17 mouse cellular contexts compared by ENCODE assay signal in the genomic region with DNA sequence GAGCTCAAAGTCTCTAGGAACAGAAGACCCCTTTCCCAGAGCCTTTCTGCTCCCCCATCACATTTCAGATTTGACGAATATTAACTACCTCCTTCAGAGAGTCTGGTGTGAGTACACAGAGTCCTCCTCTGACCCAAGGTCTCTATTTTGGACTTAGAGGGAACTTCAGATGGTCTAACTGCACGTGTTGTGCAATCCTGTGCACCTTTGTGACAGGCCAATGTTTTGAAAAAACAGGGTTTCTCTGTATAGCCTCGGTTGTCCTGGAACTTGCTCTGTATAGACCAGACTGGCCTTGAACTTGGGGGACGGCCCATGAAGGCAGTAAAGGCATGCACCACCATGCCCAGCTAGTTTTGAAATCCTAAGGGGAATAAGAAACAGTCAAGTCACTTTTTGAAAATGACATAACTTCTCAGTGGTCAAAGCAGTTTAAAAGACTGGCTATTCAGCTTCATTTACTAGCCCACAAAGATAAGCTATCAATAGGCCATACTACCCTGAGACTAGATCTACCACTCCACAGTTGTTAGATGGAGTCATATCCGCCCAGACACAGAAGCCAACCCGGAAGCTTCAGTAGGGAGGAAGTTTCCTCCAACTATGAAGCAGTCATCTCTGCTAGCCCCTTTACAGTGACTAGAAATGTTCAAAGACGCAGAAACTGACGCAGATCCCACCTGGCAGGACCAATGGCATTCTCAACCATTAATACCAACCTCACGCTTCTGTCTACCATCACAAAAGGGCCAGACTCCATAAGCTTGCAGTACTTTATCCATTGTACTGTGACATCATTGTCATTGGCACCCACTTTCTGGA.
A peak's percentile ranks its signal among the peaks of the same experiment; 100 is the strongest.
DNase-seq lines count a peak whose midpoint lies in the region; ATAC-seq and TF ChIP-seq lines count a peak whose summit lies in the region.
"Had no signal": no experiment of that assay in that cellular context is flagged by ENCODE, and none has a peak within 500 bp of the region (broad histone marks: within the 10 kb centered on the region; RNA-seq: fewer than 3 reads in every experiment).

No protein-coding gene starts in this region.

- H3K4me1 ChIP-seq in kidney, adult 2 months (ENCODE audit: control insufficient read depth, insufficient read depth, low read length), result peaks cover 32% of the 10 kb centered on the region
- peaks cover 13% of the 10 kb centered on the region for H3K4me1 ChIP-seq in bone marrow, adult 2 months (ENCODE audit: control insufficient read depth, insufficient read depth, low read length)
- peaks cover 37% of the 10 kb centered on the region for H3K4me1 ChIP-seq in kidney, embryonic 16.5 days (ENCODE audit: insufficient read depth, low read length)
- H3K4me1 ChIP-seq in liver, postnatal 0 days (ENCODE audit: insufficient read depth), result peaks cover 54% of the 10 kb centered on the region
- H3K4me1 ChIP-seq: midbrain, embryonic 15.5 days; neural tube, embryonic 12.5 days had no signal

- TF ChIP-seq EP300 in liver, postnatal 0 days (IDR thresholded peaks at IDR 0.05; ENCODE audit: low read depth), result peak; percentile 44; the same call in 1 of the 2 replicates

- ATAC-seq in kidney, embryonic 16.5 days (ENCODE audit: low FRiP score, low TSS enrichment), result no peak
- ATAC-seq in liver, postnatal 0 days, result peak; percentile 33
- ATAC-seq: hindbrain, embryonic 16.5 days; midbrain, embryonic 15.5 days had no signal

- H3K36me3 ChIP-seq in kidney, adult 2 months (ENCODE audit: control insufficient read depth, insufficient read depth, low read length), result no peaks in the 10 kb centered on the region; the same call in 1 of the 2 replicates
- no peaks in the 10 kb centered on the region for H3K36me3 ChIP-seq in kidney, embryonic 16.5 days (ENCODE audit: insufficient read depth, low read length)
- H3K36me3 ChIP-seq in liver, postnatal 0 days (replicated peaks; ENCODE audit: insufficient read depth, low read length), result no peaks in the 10 kb centered on the region
- H3K36me3 ChIP-seq: limb, embryonic 13.5 days; midbrain, embryonic 15.5 days; neural tube, embryonic 12.5 days had no signal

- peak overlapping the region; percentile 37 for H3K9ac ChIP-seq in kidney, embryonic 16.5 days (replicated peaks; ENCODE audit: low read length)
- peak overlapping the region; percentile 41; the same call in 1 of the 2 replicates for H3K9ac ChIP-seq in liver, postnatal 0 days (replicated peaks)
- H3K9ac ChIP-seq: limb, embryonic 13.5 days; midbrain, embryonic 15.5 days; neural tube, embryonic 12.5 days had no signal

- no peaks in the 10 kb centered on the region for H3K9me3 ChIP-seq in kidney, embryonic 16.5 days (ENCODE audit: low read length)
- no peaks in the 10 kb centered on the region for H3K9me3 ChIP-seq in liver, postnatal 0 days (ENCODE audit: low read length)
- H3K9me3 ChIP-seq: limb, embryonic 13.5 days; midbrain, embryonic 15.5 days; neural tube, embryonic 12.5 days had no signal

- no peak for TF ChIP-seq POLR2A in kidney, adult 2 months (IDR thresholded peaks at IDR 0.05; ENCODE audit: low read depth, low read length)
- no peak for TF ChIP-seq POLR2A in bone marrow, adult 2 months (IDR thresholded peaks at IDR 0.05; ENCODE audit: borderline replicate concordance, control insufficient read depth, low read depth, low read length)

- DNase-seq in kidney, adult 2 months, result peak; percentile 83
- no peak for DNase-seq in kidney, postnatal 10 days
- DNase-seq in liver, postnatal 0 days, result no peak
- DNase-seq in spleen, postnatal 10 days (ENCODE audit: low spot score in 2 of 2), result no peak
- no peak for DNase-seq in cerebellum, adult 11 months
- DNase-seq in adrenal gland, postnatal 36 days, result no peak
- DNase-seq: adrenal gland, postnatal 25 days; cerebellum, adult 2 months; heart, adult 18-20 months; heart, postnatal 10 days; retina, postnatal 1 day had no signal

- H3K27ac ChIP-seq in kidney, adult 2 months (ENCODE audit: insufficient read depth, low read depth, low read length), result peak overlapping the region; percentile 100
- H3K27ac ChIP-seq in bone marrow, adult 2 months (ENCODE audit: control insufficient read depth, insufficient read depth, low read depth, low read length, poor library complexity), result peak overlapping the region; percentile 72
- H3K27ac ChIP-seq in kidney, embryonic 16.5 days (ENCODE audit: low read length), result peak overlapping the region; percentile 96
- peak overlapping the region; percentile 92 for H3K27ac ChIP-seq in liver, postnatal 0 days (ENCODE audit: low read depth)
- H3K27ac ChIP-seq: limb, embryonic 13.5 days; midbrain, embryonic 15.5 days; neural tube, embryonic 12.5 days had no signal

- peak overlapping the region; percentile 57 for H3K4me3 ChIP-seq in kidney, adult 2 months (ENCODE audit: insufficient read depth, low read depth, low read length)
- H3K4me3 ChIP-seq in bone marrow, adult 2 months (replicated peaks; ENCODE audit: control insufficient read depth, low read depth, low read length), result no peak overlapping the region
- H3K4me3 ChIP-seq in kidney, embryonic 16.5 days (ENCODE audit: low read length), result peak overlapping the region; percentile 42
- peak overlapping the region; percentile 37 for H3K4me3 ChIP-seq in liver, postnatal 0 days (ENCODE audit: low read depth, low read length)
- H3K4me3 ChIP-seq: limb, embryonic 13.5 days; midbrain, embryonic 15.5 days; neural tube, embryonic 12.5 days had no signal

- no peak for TF ChIP-seq CTCF in kidney, adult 2 months (conservative IDR thresholded peaks at IDR 0.05; ENCODE audit: insufficient read depth, insufficient read length, low read depth, low read length)
- no peak for TF ChIP-seq CTCF in bone marrow, adult 2 months (IDR thresholded peaks at IDR 0.05; ENCODE audit: control insufficient read depth, insufficient read depth, low read length)
- no peak for TF ChIP-seq CTCF in liver, postnatal 0 days (IDR thresholded peaks at IDR 0.05; ENCODE audit: low read depth)

- no peaks in the 10 kb centered on the region for H3K27me3 ChIP-seq in kidney, adult 2 months (replicated peaks; ENCODE audit: control insufficient read depth, insufficient read depth, low read length)
- no peaks in the 10 kb centered on the region for H3K27me3 ChIP-seq in kidney, embryonic 16.5 days (ENCODE audit: insufficient read depth, low read length)
- H3K27me3 ChIP-seq in liver, postnatal 0 days (ENCODE audit: insufficient read depth, low read length), result no peaks in the 10 kb centered on the region
- H3K27me3 ChIP-seq: midbrain, embryonic 15.5 days; neural tube, embryonic 12.5 days had no signal

- peak overlapping the region; percentile 47 for H3K4me2 ChIP-seq in kidney, embryonic 16.5 days (replicated peaks; ENCODE audit: low read depth, low read length)
- H3K4me2 ChIP-seq in liver, postnatal 0 days (ENCODE audit: low read depth, low read length), result peak overlapping the region; percentile 62
- H3K4me2 ChIP-seq: limb, embryonic 13.5 days; midbrain, embryonic 15.5 days; neural tube, embryonic 12.5 days had no signal

- WGBS in kidney, adult 2 months, result 39% methylated on average over 9 of the region's 9 CpGs
- 35% methylated on average over 9 of the region's 9 CpGs for WGBS in bone marrow, adult 2 months
- WGBS in kidney, embryonic 16.5 days, result 77% methylated on average over 9 of the region's 9 CpGs
- 49% methylated on average over 9 of the region's 9 CpGs for WGBS in liver, postnatal 0 days (ENCODE audit: insufficient replicate concordance)
